Mouse (Mus musculus): ENCODE data around the gene Acsm5.
"Not testable (repeated sequence)": the region's sequence is repeated elsewhere in the genome, so short reads cannot be mapped to it uniquely, and the experiment has no call there.

Acsm5 gene

DNA sequence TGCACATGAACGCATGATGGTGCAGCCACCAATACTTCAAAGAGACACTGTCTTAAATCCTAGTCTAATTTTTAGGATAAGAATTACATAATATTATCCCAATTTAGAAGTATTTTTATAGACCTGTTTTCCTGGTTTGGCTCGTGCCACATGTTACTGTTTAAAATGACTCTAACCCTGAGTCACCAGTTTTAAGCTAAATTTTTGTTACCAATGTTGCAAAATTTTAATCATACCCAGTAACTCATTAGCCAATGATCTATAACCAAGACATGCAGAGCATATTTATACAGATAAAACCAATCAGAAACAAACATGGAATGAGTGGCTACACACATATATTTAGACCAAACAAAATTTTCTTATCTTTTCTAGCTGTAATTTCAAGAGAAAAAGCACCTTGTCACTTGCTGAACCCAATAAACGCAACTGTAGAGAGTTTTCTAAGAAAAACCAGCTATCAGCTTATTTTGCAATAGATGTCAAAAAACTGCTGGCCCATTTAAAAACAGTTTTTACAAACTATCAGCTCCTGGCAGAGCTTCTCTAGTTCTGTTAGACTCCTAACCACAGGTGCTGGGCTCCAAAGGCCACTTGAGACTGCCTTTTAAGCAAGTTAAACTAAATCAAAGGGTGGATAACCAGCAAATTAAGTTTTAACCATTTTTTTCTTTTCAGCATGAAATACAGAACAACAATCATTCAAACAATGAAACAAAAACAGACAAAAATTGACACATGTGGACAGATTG, 31.4 kb downstream of the Acsm5 start:
- no peak for DNase-seq

DNA sequence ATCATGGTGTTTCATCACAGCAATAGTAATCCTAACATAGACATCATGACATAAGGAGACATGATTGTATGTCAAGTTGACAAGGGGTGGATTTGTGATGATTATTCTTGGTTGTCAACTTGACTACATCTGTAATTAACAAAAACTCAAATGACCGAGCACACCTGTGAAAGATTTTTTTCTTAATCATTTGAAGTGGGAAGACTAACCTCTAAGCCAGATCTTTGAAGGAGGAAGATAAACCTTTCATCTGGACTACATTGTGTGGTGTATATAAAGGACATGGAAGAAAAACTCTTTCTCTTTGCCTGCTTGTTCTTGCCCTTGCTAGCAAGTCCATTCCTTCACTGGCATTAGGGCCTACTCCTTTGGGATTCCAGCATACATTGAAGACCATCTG, 34.8 kb downstream of the Acsm5 start, which contains the start of gene Acsm2:
Gene Acsm2 (plus strand): TSS at position 301 of the 400 bp plus-strand sequence.
- no peak for DNase-seq

DNA sequence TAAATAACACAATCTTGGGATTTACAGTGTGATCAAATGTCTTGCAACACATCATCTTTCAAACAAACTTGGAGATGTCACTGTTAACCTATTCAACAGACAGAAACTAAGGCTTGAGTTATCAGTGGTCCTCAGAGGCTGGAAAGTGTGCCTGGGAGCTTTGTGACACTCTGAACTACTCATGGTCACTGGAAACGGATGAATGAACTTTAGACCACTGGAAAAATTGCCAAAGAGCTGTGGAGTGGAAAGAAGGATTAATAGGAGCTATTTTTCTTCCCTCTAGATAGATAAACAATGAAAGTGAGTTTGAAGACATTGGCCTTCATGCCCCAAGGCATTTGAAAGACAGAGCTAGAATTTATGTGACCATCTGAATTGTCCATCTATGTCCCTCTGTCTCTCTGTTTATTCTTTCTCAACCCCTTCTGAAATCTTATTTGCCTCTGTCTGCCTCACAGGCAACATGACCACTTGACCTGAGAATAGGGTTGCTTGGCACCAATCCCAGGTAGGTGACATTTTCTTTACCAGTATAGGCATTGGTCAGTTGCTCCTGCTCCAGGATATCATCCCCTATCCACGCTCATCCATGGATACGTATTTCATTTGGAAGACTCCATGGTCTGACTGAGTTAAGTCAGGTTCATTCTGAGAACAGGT, 40.7 kb downstream of the Acsm5 start:
- DNase-seq, result no peak

DNA sequence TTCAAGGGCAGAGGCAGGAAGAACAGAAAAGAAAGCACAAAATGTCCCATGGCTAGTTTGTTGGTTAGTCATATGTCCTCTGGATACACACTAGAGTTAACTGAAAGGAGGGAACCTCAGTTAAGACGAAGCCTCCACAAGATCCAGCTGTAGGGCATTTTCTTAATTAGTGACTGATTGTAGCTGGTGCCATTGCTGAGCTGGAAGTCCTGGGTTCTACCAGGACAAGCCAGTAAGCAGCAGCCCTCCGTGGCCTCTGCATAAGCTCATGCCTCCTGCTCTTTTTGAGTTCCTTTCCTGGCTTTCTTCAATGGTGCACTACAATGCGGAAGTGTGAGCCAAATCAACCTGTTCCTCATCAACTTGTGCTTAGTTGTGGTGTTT, 41.2 kb downstream of the Acsm5 start:
- no peak for DNase-seq

DNA sequence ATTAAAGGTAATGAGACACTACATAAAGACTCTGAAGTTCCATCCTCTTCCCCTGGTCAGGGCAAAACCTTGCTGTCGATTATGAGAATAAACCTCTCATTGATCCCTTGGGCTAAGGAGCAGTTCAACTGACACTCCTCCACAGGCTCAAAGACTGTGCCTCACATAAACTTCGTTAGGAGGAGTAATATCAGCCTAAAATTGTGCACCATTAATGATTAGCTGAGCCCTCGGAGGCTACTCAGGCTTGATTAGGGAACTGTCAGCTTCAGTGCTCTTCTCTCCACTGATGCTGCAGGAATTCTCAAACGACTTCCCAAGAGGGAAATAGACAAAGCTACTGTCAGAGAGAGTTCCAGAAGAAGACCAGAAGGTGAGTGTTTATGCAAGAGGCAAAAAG, 42.2 kb downstream of the Acsm5 start:
- no peak for DNase-seq

DNA sequence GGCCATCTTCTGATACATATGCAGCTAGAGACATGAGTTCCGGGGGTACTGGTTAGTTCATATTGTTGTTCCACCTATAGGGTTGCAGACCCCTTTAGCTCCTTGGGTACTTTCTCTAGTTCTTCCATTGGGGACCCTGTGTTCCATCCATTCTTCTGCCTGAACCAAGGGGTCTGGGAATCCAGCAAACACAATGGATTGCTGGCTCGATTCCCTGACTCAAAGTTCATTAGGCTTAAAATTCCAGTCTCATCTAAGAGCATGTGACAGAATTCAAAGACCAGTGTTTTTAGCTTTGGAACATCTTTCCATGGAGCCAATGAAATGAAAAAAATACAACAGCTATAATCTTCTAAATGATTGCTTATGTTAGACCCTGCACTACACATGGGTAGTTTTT, 43.2 kb downstream of the Acsm5 start:
- not testable (repeated sequence) for DNase-seq

DNA sequence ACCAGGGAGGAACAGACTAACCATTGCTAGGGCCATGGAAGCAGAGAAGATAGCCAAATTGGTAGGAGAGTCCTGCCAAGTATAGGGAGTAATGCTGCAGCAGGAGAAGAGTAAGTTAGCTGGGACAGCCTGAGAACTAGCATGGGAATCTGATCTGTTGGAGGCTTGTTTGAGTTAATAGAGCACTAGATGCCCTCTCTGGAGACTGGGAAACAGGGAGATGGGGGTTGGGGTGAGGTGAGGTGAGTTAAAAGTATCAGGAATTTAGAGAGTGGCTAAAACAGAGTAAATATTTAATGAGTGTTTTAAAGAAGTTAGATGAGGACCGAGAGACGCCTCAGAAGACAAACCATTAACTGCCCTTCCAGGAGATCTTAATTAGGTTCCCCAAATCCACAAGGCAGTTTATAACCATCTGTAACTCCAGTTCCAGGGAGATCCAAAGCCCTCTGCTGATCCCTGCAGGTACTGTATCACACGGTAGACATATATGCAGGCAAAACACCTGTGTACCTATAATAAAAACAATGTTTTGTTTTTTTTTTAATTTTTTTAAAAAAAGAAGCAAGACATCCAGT, 75.4 kb downstream of the Acsm5 start:
- no peak for DNase-seq

All from thymus, adult 18-20 months (tissue).